Mouse (Mus musculus) left cerebral cortex, postnatal 36 days (tissue): Measurements from ENCODE around the gene Zfp82. TPM values are rescaled to one million over a fixed set of nuclear protein-coding genes. Genes with fewer than 3 reads are reported as not detected.

ENCODE experiments used
- microRNA-seq: library from miRNA; unstranded; fragments of <30 nt; microRNA quantifications from one replicate; pipeline ENCODE4 v1.2.0, GENCODE M21; 2022
- total RNA-seq, 2 experiments: library from RNA; stranded (reverse); gene quantifications; 2 replicates each; pipeline ENCODE4 v1.2.3; 2021

The Zfp82 gene
- total RNA-seq, 2 experiments from 2014 or later, result 3.4 to 4.5 TPM

Small RNA genes within 50 kb of the gene (microRNA-seq; reads per million reads assigned to microRNA genes)
- not detected for gene Gm23368

Other genes starting within 250 kb of the Zfp82 start
- gene Zfp940, start 219.2 kb downstream of the Zfp82 start, total RNA-seq, result 10 to 100 TPM; 17.3 to 17.8 TPM
- 10 to 100 TPM; 13.4 to 13.6 TPM for gene Zfp420, start 212.9 kb downstream of the Zfp82 start, total RNA-seq
- 10 to 100 TPM; 20.5 to 23.2 TPM for gene Zfp27, start 166.3 kb downstream of the Zfp82 start, total RNA-seq
- gene Zfp383, start 164.7 kb downstream of the Zfp82 start, total RNA-seq, result 1 to 10 TPM; 9.0 to 9.7 TPM
- gene Zfp74, start 118.8 kb downstream of the Zfp82 start, total RNA-seq, result 10 to 100 TPM; 18.0 to 19.1 TPM
- gene Zfp568, start 88.9 kb downstream of the Zfp82 start, total RNA-seq, result 1 to 10 TPM; 3.2 to 5.3 TPM
- gene Zfp14, start 21.5 kb downstream of the Zfp82 start, total RNA-seq, result 1 to 10 TPM; 7.7 to 8.5 TPM
- gene Gm26920, start 17.5 kb upstream of the Zfp82 start, total RNA-seq, result 1 to 10 TPM in 1 of 2 experiments, not detected in 1; 1.1 TPM
- 1 to 10 TPM; 7.5 to 7.6 TPM for gene Zfp566, start 17.6 kb upstream of the Zfp82 start, total RNA-seq
- 10 to 100 TPM; 65.6 to 70.4 TPM for gene Zfp260, start 21.9 kb upstream of the Zfp82 start, total RNA-seq
- gene Zfp382, start 49.0 kb upstream of the Zfp82 start, total RNA-seq, result 10 to 100 TPM; 29.9 to 38.4 TPM
- gene Zfp146, start 96.8 kb upstream of the Zfp82 start, total RNA-seq, result 10 to 100 TPM; 40.5 to 48.3 TPM
- gene Cox7a1, start 111.2 kb upstream of the Zfp82 start, total RNA-seq, result 1 to 10 TPM; 5.8 to 6.0 TPM
- 100 to 1,000 TPM; 175 to 181 TPM for gene Capns1, start 125.9 kb upstream of the Zfp82 start, total RNA-seq
- 10 to 100 TPM; 45.6 to 53.4 TPM for gene Polr2i, start 159.0 kb upstream of the Zfp82 start, total RNA-seq
- gene Tbcb, start 159.4 kb upstream of the Zfp82 start, total RNA-seq, result 100 to 1,000 TPM; 135 to 142 TPM
- gene Ovol3, start 162.8 kb upstream of the Zfp82 start, total RNA-seq, result not detected
- gene Thap8, start 207.2 kb upstream of the Zfp82 start, total RNA-seq, result under 1 TPM; 0.32 to 0.41 TPM
- gene Wdr62, start 207.5 kb upstream of the Zfp82 start, total RNA-seq, result 1 to 10 TPM; 1.0 to 1.1 TPM
- 100 to 1,000 TPM; 491 to 494 TPM for gene Clip3, start 218.8 kb upstream of the Zfp82 start, total RNA-seq
- 10 to 100 TPM; 58.7 to 65.2 TPM for gene Alkbh6, start 235.8 kb upstream of the Zfp82 start, total RNA-seq
- gene Syne4, start 241.9 kb upstream of the Zfp82 start, total RNA-seq, result 1 to 10 TPM; 6.4 to 9.1 TPM
- gene E130208F15Rik, start 248.8 kb upstream of the Zfp82 start, total RNA-seq, result under 1 TPM; 0.52 to 0.54 TPM